Mouse (Mus musculus): ENCODE measurements around the gene Pex6. TPM values are rescaled to one million over a fixed set of nuclear protein-coding genes. Genes with fewer than 3 reads are reported as not detected.

Gene Pex6
- polyA plus RNA-seq, 1 experiment from 2014 or later: 10.4 TPM

DNA sequence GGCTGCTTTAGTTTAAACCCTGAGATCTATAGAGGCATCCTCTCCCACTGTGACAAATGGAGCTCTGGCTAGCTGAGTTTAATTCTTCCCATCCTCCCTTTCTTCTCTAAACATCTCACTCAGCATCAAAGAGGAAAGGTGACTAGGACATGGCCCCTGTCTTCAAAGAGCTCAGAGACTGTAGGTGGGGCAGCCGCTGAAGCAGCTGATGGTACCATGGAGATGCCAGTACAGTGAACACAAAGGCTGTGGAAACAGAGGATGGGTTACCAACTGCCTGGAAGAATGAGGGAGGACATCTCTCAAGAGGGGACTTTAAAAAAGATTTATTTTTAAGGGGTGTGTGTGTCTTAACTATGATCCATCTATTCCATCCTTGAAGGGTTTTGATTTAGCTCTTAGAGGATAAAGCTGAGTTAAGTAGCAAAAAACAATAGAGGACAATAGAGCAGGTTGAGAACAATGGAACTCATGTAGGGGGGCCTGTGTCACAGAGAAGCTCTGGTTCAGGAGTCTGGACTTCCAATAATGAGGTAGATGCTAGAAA is 16.7 kb upstream of the Pex6 start:
- Histone ChIP-seq H3K36me3 (ENCODE audit: control insufficient read depth, insufficient read depth) (peaks cover 1% of the 10 kb centered on the region; the same call in 1 of the 2 replicates), H3K4me2 (ENCODE audit: low read depth, low read length) (no peak overlapping the region), H3K4me1 (ENCODE audit: control insufficient read depth, low read depth, low read length) (peaks cover 13% of the 10 kb centered on the region), H3K27me3 (ENCODE audit: control insufficient read depth, insufficient read depth, low read depth, low read length) (no peaks in the 10 kb centered on the region), H3K27ac (ENCODE audit: low read length) (no peak overlapping the region), H3K9ac (ENCODE audit: low read depth, low read length) (no peak overlapping the region), H3K9me3 (replicated peaks; ENCODE audit: control insufficient read depth, low read length) (no peaks in the 10 kb centered on the region), H3K4me3 (ENCODE audit: low read depth, low read length) (no peak overlapping the region)
- ATAC-seq (ENCODE audit: low read depth): no peak
- 91% methylated on average over 1 of the region's 1 CpGs for WGBS (ENCODE audit: insufficient replicate concordance)

DNA sequence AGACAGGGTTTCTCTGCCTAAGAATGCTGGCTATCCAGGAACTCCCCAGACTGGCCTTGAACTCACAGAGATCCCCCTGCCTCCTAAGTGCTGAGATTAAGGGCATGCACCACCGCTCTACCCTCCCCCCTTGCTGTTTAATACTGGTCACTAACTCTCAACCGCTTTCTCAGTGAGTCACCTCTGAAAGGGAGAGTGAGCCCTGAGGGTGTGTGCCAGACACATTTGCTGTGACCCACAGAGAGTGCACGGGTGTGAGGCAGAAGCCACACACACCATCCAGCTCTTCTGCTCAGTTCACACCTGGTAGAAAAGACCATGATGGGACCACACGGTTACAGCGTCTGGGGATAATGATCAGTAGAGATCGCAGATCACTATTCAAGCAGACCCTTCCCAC is 12.7 kb upstream of the Pex6 start:
- H3K27ac ChIP-seq (ENCODE audit: low read length): no peak overlapping the region
- WGBS (ENCODE audit: insufficient replicate concordance): 77% methylated on average over 6 of the region's 6 CpGs
- ATAC-seq (ENCODE audit: low read depth): no peak
- no peaks in the 10 kb centered on the region for H3K27me3 ChIP-seq (ENCODE audit: control insufficient read depth, insufficient read depth, low read depth, low read length)
- H3K36me3 ChIP-seq (ENCODE audit: control insufficient read depth, insufficient read depth): peaks cover 3% of the 10 kb centered on the region; the same call in 1 of the 2 replicates
- no peak overlapping the region for H3K4me2 ChIP-seq (ENCODE audit: low read depth, low read length)
- H3K4me3 ChIP-seq (ENCODE audit: low read depth, low read length): no peak overlapping the region
- no peaks in the 10 kb centered on the region for H3K9me3 ChIP-seq (replicated peaks; ENCODE audit: control insufficient read depth, low read length)
- H3K4me1 ChIP-seq (ENCODE audit: control insufficient read depth, low read depth, low read length): peaks cover 21% of the 10 kb centered on the region
- H3K9ac ChIP-seq (ENCODE audit: low read depth, low read length): no peak overlapping the region

- H3K36me3 ChIP-seq (ENCODE audit: control insufficient read depth, insufficient read depth): peaks cover 3% of the 10 kb centered on the region; the same call in 1 of the 2 replicates
- H3K9ac ChIP-seq (ENCODE audit: low read depth, low read length): no peak overlapping the region
- no peaks in the 10 kb centered on the region for H3K27me3 ChIP-seq (ENCODE audit: control insufficient read depth, insufficient read depth, low read depth, low read length)
- H3K4me1 ChIP-seq (ENCODE audit: control insufficient read depth, low read depth, low read length): peaks cover 28% of the 10 kb centered on the region
- no peaks in the 10 kb centered on the region for H3K9me3 ChIP-seq (replicated peaks; ENCODE audit: control insufficient read depth, low read length)
- WGBS (ENCODE audit: insufficient replicate concordance): 71% methylated on average over 5 of the region's 5 CpGs
- H3K4me3 ChIP-seq (ENCODE audit: low read depth, low read length): no peak overlapping the region
- no peak for ATAC-seq (ENCODE audit: low read depth)
- no peak overlapping the region for H3K4me2 ChIP-seq (ENCODE audit: low read depth, low read length)
- H3K27ac ChIP-seq (ENCODE audit: low read length): no peak overlapping the region
Observed at GRCm38 (mm10) chr17:46699245-46699644, 12.0 kb upstream of the Pex6 start.

GRCm38 (mm10) chr17:46699912-46700311 is 11.4 kb upstream of the Pex6 start:
- Histone ChIP-seq H3K4me1 (ENCODE audit: control insufficient read depth, low read depth, low read length) (peaks cover 28% of the 10 kb centered on the region), H3K4me2 (ENCODE audit: low read depth, low read length) (no peak overlapping the region), H3K27me3 (ENCODE audit: control insufficient read depth, insufficient read depth, low read depth, low read length) (no peaks in the 10 kb centered on the region), H3K4me3 (ENCODE audit: low read depth, low read length) (no peak overlapping the region), H3K9ac (ENCODE audit: low read depth, low read length) (no peak overlapping the region), H3K9me3 (replicated peaks; ENCODE audit: control insufficient read depth, low read length) (no peaks in the 10 kb centered on the region), H3K36me3 (ENCODE audit: control insufficient read depth, insufficient read depth) (peaks cover 3% of the 10 kb centered on the region; the same call in 1 of the 2 replicates), H3K27ac (ENCODE audit: low read length) (no peak overlapping the region)
- 70% methylated on average over 3 of the region's 3 CpGs for WGBS (ENCODE audit: insufficient replicate concordance)
- no peak for ATAC-seq (ENCODE audit: low read depth)

DNA sequence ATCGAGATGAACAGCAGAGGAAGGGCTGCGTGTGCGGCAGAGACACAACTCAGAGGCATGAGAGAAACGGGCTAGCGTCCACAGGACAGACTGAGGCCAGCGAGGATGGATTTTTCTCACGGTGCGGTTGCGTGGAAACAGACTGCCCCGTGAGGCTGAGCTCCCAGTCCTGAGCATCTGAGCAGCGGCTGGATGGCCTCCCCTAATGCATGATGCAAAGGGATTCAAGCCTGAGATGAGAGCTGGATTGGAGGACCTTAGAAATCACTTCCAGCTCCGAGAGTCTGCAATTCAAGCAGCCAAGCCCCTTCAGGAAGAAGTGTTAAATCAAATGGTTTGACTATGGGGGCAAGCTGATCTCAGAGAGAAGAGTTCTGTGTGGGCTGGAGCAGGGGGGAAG is 9.8 kb upstream of the Pex6 start:
- Histone ChIP-seq H3K4me2 (ENCODE audit: low read depth, low read length) (no peak overlapping the region), H3K36me3 (ENCODE audit: control insufficient read depth, insufficient read depth) (peaks cover 3% of the 10 kb centered on the region; the same call in 1 of the 2 replicates), H3K9me3 (replicated peaks; ENCODE audit: control insufficient read depth, low read length) (no peaks in the 10 kb centered on the region), H3K27ac (ENCODE audit: low read length) (no peak overlapping the region), H3K4me1 (ENCODE audit: control insufficient read depth, low read depth, low read length) (peaks cover 36% of the 10 kb centered on the region), H3K27me3 (ENCODE audit: control insufficient read depth, insufficient read depth, low read depth, low read length) (no peaks in the 10 kb centered on the region), H3K4me3 (ENCODE audit: low read depth, low read length) (no peak overlapping the region), H3K9ac (ENCODE audit: low read depth, low read length) (no peak overlapping the region)
- ATAC-seq (ENCODE audit: low read depth): no peak
- WGBS (ENCODE audit: insufficient replicate concordance): 79% methylated on average over 12 of the region's 12 CpGs

- H3K27me3 ChIP-seq (ENCODE audit: control insufficient read depth, insufficient read depth, low read depth, low read length): no peaks in the 10 kb centered on the region
- no peak overlapping the region for H3K9ac ChIP-seq (ENCODE audit: low read depth, low read length)
- H3K4me2 ChIP-seq (ENCODE audit: low read depth, low read length): no peak overlapping the region
- ATAC-seq (ENCODE audit: low read depth): no peak
- no peak overlapping the region for H3K4me3 ChIP-seq (ENCODE audit: low read depth, low read length)
- peaks cover 3% of the 10 kb centered on the region; the same call in 1 of the 2 replicates for H3K36me3 ChIP-seq (ENCODE audit: control insufficient read depth, insufficient read depth)
- H3K27ac ChIP-seq (ENCODE audit: low read length): no peak overlapping the region
- WGBS (ENCODE audit: insufficient replicate concordance): 70% methylated on average over 12 of the region's 12 CpGs
- H3K9me3 ChIP-seq (replicated peaks; ENCODE audit: control insufficient read depth, low read length): no peaks in the 10 kb centered on the region
- peaks cover 36% of the 10 kb centered on the region for H3K4me1 ChIP-seq (ENCODE audit: control insufficient read depth, low read depth, low read length)
Observed at GRCm38 (mm10) chr17:46702100-46702499, 9.2 kb upstream of the Pex6 start.

- Histone ChIP-seq H3K4me2 (ENCODE audit: low read depth, low read length) (no peak overlapping the region), H3K36me3 (ENCODE audit: control insufficient read depth, insufficient read depth) (peaks cover 3% of the 10 kb centered on the region; the same call in 1 of the 2 replicates), H3K27me3 (ENCODE audit: control insufficient read depth, insufficient read depth, low read depth, low read length) (no peaks in the 10 kb centered on the region), H3K4me3 (ENCODE audit: low read depth, low read length) (no peak overlapping the region), H3K27ac (ENCODE audit: low read length) (no peak overlapping the region), H3K9me3 (replicated peaks; ENCODE audit: control insufficient read depth, low read length) (no peaks in the 10 kb centered on the region), H3K4me1 (ENCODE audit: control insufficient read depth, low read depth, low read length) (peaks cover 36% of the 10 kb centered on the region), H3K9ac (ENCODE audit: low read depth, low read length) (no peak overlapping the region)
- no peak for ATAC-seq (ENCODE audit: low read depth)
- WGBS (ENCODE audit: insufficient replicate concordance): 83% methylated on average over 5 of the region's 5 CpGs
Observed at GRCm38 (mm10) chr17:46702506-46702905, 8.8 kb upstream of the Pex6 start.

DNA sequence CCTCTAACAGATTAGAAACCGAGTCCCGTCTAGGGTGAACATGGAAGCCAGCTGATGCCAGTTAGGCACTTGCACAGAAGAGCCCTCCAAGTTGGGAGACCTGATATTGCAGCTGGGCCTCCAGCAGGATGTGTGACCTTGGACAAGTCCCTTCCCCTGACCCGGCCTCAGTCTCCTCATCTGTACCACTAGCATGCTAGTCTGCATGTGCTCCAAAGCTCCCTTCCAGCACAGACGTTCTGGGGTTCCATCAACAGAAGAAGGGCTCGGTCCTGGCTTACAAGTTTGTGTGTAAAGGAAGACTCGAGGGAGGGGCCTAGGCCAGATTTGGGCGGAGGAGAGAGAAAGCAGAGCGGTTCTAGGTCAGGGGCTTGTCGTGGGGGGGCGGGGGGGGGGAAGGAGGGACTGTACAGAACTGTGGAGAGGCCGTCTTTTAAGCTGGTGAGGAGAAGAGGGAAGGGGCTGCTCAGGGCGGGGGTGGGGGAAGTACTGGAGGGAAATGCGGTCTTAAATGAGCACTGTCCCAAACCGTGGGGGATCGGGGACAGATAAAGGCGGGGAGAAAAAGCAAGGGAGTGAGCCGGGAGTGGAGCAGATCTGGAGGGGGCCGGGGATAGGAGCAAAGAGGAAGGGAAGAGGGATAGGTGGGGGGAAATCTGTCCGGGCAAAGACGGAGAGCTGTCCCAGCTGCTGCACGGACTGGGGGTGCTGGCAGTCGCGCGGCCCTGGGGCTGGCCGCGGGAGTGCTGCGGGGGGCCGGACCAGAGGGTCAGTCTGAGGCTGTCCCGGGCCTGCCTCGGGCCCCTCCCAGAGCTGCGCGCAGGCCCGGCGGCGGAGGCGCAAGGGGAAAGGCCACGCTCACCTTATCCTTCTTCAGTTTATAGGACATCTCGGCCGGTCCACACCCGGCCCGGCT is 7.0 kb upstream of the Pex6 start:
- Histone ChIP-seq H3K4me3 (ENCODE audit: low read depth, low read length) (peak overlapping the region; percentile 93), H3K27me3 (ENCODE audit: control insufficient read depth, insufficient read depth, low read depth, low read length) (no peaks in the 10 kb centered on the region), H3K9me3 (replicated peaks; ENCODE audit: control insufficient read depth, low read length) (no peaks in the 10 kb centered on the region), H3K9ac (ENCODE audit: low read depth, low read length) (peak overlapping the region; percentile 93), H3K4me2 (ENCODE audit: low read depth, low read length) (peak overlapping the region; percentile 88), H3K4me1 (ENCODE audit: control insufficient read depth, low read depth, low read length) (peaks cover 35% of the 10 kb centered on the region), H3K27ac (ENCODE audit: low read length) (peak overlapping the region; percentile 88), H3K36me3 (ENCODE audit: control insufficient read depth, insufficient read depth) (peaks cover 3% of the 10 kb centered on the region; the same call in 1 of the 2 replicates)
- 2% methylated on average over 39 of the region's 41 CpGs for WGBS (ENCODE audit: insufficient replicate concordance)
- peak; percentile 59; the same call in 1 of the 2 replicates for ATAC-seq (ENCODE audit: low read depth)

Measured in liver, embryonic 16.5 days (tissue).